Mouse (Mus musculus): ENCODE data around the gene Kng1. TPM values are rescaled to one million over a fixed set of nuclear protein-coding genes. Genes with fewer than 3 reads are reported as not detected.

Kng1 gene
- total RNA-seq, 1 experiment = 0.49 TPM

- TF ChIP-seq HCFC1 (IDR thresholded peaks at IDR 0.05; ENCODE audit: borderline replicate concordance, insufficient read depth, low read length) (no peak), MAFK (IDR thresholded peaks at IDR 0.05; ENCODE audit: insufficient read depth, low read depth, low read length) (no peak), CHD2 (IDR thresholded peaks at IDR 0.05; ENCODE audit: low read depth, low read length) (no peak), ZC3H11A (IDR thresholded peaks at IDR 0.05; ENCODE audit: borderline replicate concordance, low read depth, low read length) (no peak), ZNF384 (IDR thresholded peaks at IDR 0.05; ENCODE audit: low read depth, low read length) (no peak)
- in situ Hi-C loops (cut with MboI; ENCODE audit: low sequenced_read_pairs in 2 of 2, unreplicated experiment in 2 of 2) = loop anchor here in 1 of 2 experiments (25.0 kb wide), 1 partner anchor 691 kb away; no protein-coding TSS in a partner anchor
- peak overlapping the region; percentile 62 to 66 for H3K4me3 ChIP-seq (ENCODE audit: insufficient read depth in 1 of 2, low read depth in 1 of 2, low read length in 2 of 2, poor library complexity in 1 of 2, severe bottlenecking in 1 of 2)
- DNase-seq (ENCODE audit: low read depth, low spot score) = no peak
- peak overlapping the region; percentile 70 for H3K27ac ChIP-seq (ENCODE audit: insufficient read depth, low read depth, low read length, poor library complexity, severe bottlenecking)
- no peaks in the 10 kb centered on the region for H3K9me3 ChIP-seq (ENCODE audit: control insufficient read depth, insufficient read depth, low read depth, low read length)
- peaks cover 6% of the 10 kb centered on the region for H3K36me3 ChIP-seq (ENCODE audit: control insufficient read depth, insufficient read depth, low read length, poor library complexity, severe bottlenecking)
- H3K4me1 ChIP-seq (ENCODE audit: control insufficient read depth in 2 of 2, insufficient read depth in 2 of 2, low read length in 2 of 2, poor library complexity in 1 of 2) = peaks cover 2 to 4% of the 10 kb centered on the region in 2 experiments; a peak in 3 of 4 replicates
- peak overlapping the region; percentile 60; the same call in 1 of the 2 replicates for H3K9ac ChIP-seq (ENCODE audit: insufficient read depth, low read depth, low read length, poor library complexity, severe bottlenecking)
Observed at GRCm38 (mm10) chr16:23103038-23103745, 45.5 kb downstream of the Kng1 start.

GRCm38 (mm10) chr16:23103841-23104240 is 46.2 kb downstream of the Kng1 start:
- TF ChIP-seq CHD2 (IDR thresholded peaks at IDR 0.05; ENCODE audit: low read depth, low read length) (no peak), MAFK (IDR thresholded peaks at IDR 0.05; ENCODE audit: insufficient read depth, low read depth, low read length) (no peak)

GRCm38 (mm10) chr16:23106121-23106520 is 48.5 kb downstream of the Kng1 start:
- no peak overlapping the region for H3K4me3 ChIP-seq (ENCODE audit: insufficient read depth in 1 of 2, low read depth in 1 of 2, low read length in 2 of 2, poor library complexity in 1 of 2, severe bottlenecking in 1 of 2)
- in situ Hi-C loops (cut with MboI; ENCODE audit: low sequenced_read_pairs in 2 of 2, unreplicated experiment in 2 of 2) = loop anchor here in 1 of 2 experiments (25.0 kb wide), 1 partner anchor 694 kb away; no protein-coding TSS in a partner anchor
- H3K27ac ChIP-seq (ENCODE audit: insufficient read depth, low read depth, low read length, poor library complexity, severe bottlenecking) = peak overlapping the region; percentile 29; the same call in 1 of the 2 replicates
- no peak for DNase-seq (ENCODE audit: low read depth, low spot score)
- peaks cover 2 to 4% of the 10 kb centered on the region in 2 experiments; a peak in 3 of 4 replicates for H3K4me1 ChIP-seq (ENCODE audit: control insufficient read depth in 2 of 2, insufficient read depth in 2 of 2, low read length in 2 of 2, poor library complexity in 1 of 2)
- peaks cover 33% of the 10 kb centered on the region for H3K36me3 ChIP-seq (ENCODE audit: control insufficient read depth, insufficient read depth, low read length, poor library complexity, severe bottlenecking)
- H3K9ac ChIP-seq (ENCODE audit: insufficient read depth, low read depth, low read length, poor library complexity, severe bottlenecking) = peak overlapping the region; percentile 49; the same call in 1 of the 2 replicates
- TF ChIP-seq ZNF384 (IDR thresholded peaks at IDR 0.05; ENCODE audit: low read depth, low read length) = no peak
- no peak for TF ChIP-seq CHD2 (IDR thresholded peaks at IDR 0.05; ENCODE audit: low read depth, low read length)
- TF ChIP-seq ZC3H11A (IDR thresholded peaks at IDR 0.05; ENCODE audit: borderline replicate concordance, low read depth, low read length) = no peak
- H3K9me3 ChIP-seq (ENCODE audit: control insufficient read depth, insufficient read depth, low read depth, low read length) = no peaks in the 10 kb centered on the region

More at GRCm38 (mm10) chr16:23103841-23104240, 46.2 kb downstream of the Kng1 start:
- Histone ChIP-seq H3K27ac (ENCODE audit: insufficient read depth, low read depth, low read length, poor library complexity, severe bottlenecking) (peak overlapping the region; percentile 70; the same call in 1 of the 2 replicates), H3K9me3 (ENCODE audit: control insufficient read depth, insufficient read depth, low read depth, low read length) (no peaks in the 10 kb centered on the region), H3K9ac (ENCODE audit: insufficient read depth, low read depth, low read length, poor library complexity, severe bottlenecking) (peak overlapping the region; percentile 60; the same call in 1 of the 2 replicates), H3K36me3 (ENCODE audit: control insufficient read depth, insufficient read depth, low read length, poor library complexity, severe bottlenecking) (peaks cover 12% of the 10 kb centered on the region), H3K4me1 (ENCODE audit: control insufficient read depth in 2 of 2, insufficient read depth in 2 of 2, low read length in 2 of 2, poor library complexity in 1 of 2) (peaks cover 2 to 4% of the 10 kb centered on the region in 2 experiments; a peak in 3 of 4 replicates), H3K4me3 (ENCODE audit: insufficient read depth in 1 of 2, low read depth in 1 of 2, low read length in 2 of 2, poor library complexity in 1 of 2, severe bottlenecking in 1 of 2) (no peak overlapping the region)
- no peak for DNase-seq (ENCODE audit: low read depth, low spot score)
- in situ Hi-C loops (cut with MboI; ENCODE audit: low sequenced_read_pairs in 2 of 2, unreplicated experiment in 2 of 2) = loop anchor here in 1 of 2 experiments (25.0 kb wide), 1 partner anchor 692 kb away; no protein-coding TSS in a partner anchor

GRCm38 (mm10) chr16:23107231-23107942 is 49.7 kb downstream of the Kng1 start, which contains the start of gene Eif4a2:
TSS of gene Eif4a2 (plus strand) at chr16:23107444.
- H3K9ac ChIP-seq (ENCODE audit: insufficient read depth, low read depth, low read length, poor library complexity, severe bottlenecking) = peak within 1 kb of the TSS; percentile 98
- no peak for TF ChIP-seq ZC3H11A (IDR thresholded peaks at IDR 0.05; ENCODE audit: borderline replicate concordance, low read depth, low read length)
- TF ChIP-seq ZNF384 (IDR thresholded peaks at IDR 0.05; ENCODE audit: low read depth, low read length) = no peak
- no peak for TF ChIP-seq HCFC1 (IDR thresholded peaks at IDR 0.05; ENCODE audit: borderline replicate concordance, insufficient read depth, low read length)
- TF ChIP-seq MAFK (IDR thresholded peaks at IDR 0.05; ENCODE audit: insufficient read depth, low read depth, low read length) = no peak
- in situ Hi-C loops (cut with MboI; ENCODE audit: low sequenced_read_pairs in 2 of 2, unreplicated experiment in 2 of 2) = loop anchor here in 1 of 2 experiments (25.0 kb wide), 1 partner anchor 695 kb away; no protein-coding TSS in a partner anchor
- peaks cover 45% of the 10 kb centered on the region for H3K36me3 ChIP-seq (ENCODE audit: control insufficient read depth, insufficient read depth, low read length, poor library complexity, severe bottlenecking)
- peaks cover 0 to 4% of the 10 kb centered on the region in 2 experiments; a peak in 2 of 4 replicates for H3K4me1 ChIP-seq (ENCODE audit: control insufficient read depth in 2 of 2, insufficient read depth in 2 of 2, low read length in 2 of 2, poor library complexity in 1 of 2)
- no peaks in the 10 kb centered on the region for H3K9me3 ChIP-seq (ENCODE audit: control insufficient read depth, insufficient read depth, low read depth, low read length)
- H3K27ac ChIP-seq (ENCODE audit: insufficient read depth, low read depth, low read length, poor library complexity, severe bottlenecking) = peak within 1 kb of the TSS; percentile 97
- H3K4me3 ChIP-seq (ENCODE audit: insufficient read depth in 1 of 2, low read depth in 1 of 2, low read length in 2 of 2, poor library complexity in 1 of 2, severe bottlenecking in 1 of 2) = peak within 1 kb of the TSS; percentile 80 to 97
- DNase-seq (ENCODE audit: low read depth, low spot score) = no peak

Data from ES-E14 (cell line).